Mouse (Mus musculus) embryo, embryonic 10.5 days (tissue): Measurements from ENCODE around the gene Slc2a8.

Source experiments
- DNase-seq: peaks from one replicate; pipeline ENCODE4 v3.0.0-alpha.2; 2015; ENCODE audit warnings: low spot score

Gene Slc2a8

GRCm38 (mm10) chr2:32981725-32982271 is at the start of gene Slc2a8:
Slc2a8 (minus strand) TSS chr2:32982083.
- peak; percentile 97 for DNase-seq

GRCm38 (mm10) chr2:33025040-33025439 is 43.2 kb upstream of the Slc2a8 start:
- no peak for DNase-seq

- peak; percentile 14 for DNase-seq
Observed at GRCm38 (mm10) chr2:33024564-33024963, 42.7 kb upstream of the Slc2a8 start.

GRCm38 (mm10) chr2:33022846-33023245 is 41.0 kb upstream of the Slc2a8 start:
- DNase-seq: no peak

GRCm38 (mm10) chr2:33018026-33018425 is 36.1 kb upstream of the Slc2a8 start:
- DNase-seq: peak; percentile 67

GRCm38 (mm10) chr2:33017191-33017590 is 35.3 kb upstream of the Slc2a8 start:
- DNase-seq: no peak

GRCm38 (mm10) chr2:33014877-33015276 is 33.0 kb upstream of the Slc2a8 start:
- DNase-seq: peak; percentile 8

GRCm38 (mm10) chr2:33009055-33009454 is 27.2 kb upstream of the Slc2a8 start:
- peak; percentile 26 for DNase-seq

GRCm38 (mm10) chr2:33005041-33005440 is 23.2 kb upstream of the Slc2a8 start:
- DNase-seq: no peak

GRCm38 (mm10) chr2:33002144-33002543 is 20.3 kb upstream of the Slc2a8 start:
- no peak for DNase-seq

- DNase-seq: no peak
Observed at GRCm38 (mm10) chr2:32999752-33000151, 17.9 kb upstream of the Slc2a8 start.

- no peak for DNase-seq
Observed at GRCm38 (mm10) chr2:32997792-32998191, 15.9 kb upstream of the Slc2a8 start.

GRCm38 (mm10) chr2:32997081-32997480 is 15.2 kb upstream of the Slc2a8 start:
- DNase-seq: no peak

- DNase-seq: no peak
Observed at GRCm38 (mm10) chr2:32992130-32992529, 10.2 kb upstream of the Slc2a8 start.

- DNase-seq: peak; percentile 54
Observed at GRCm38 (mm10) chr2:32990167-32990832, 8.4 kb upstream of the Slc2a8 start.

- no peak for DNase-seq
Observed at GRCm38 (mm10) chr2:32989376-32989775, 7.5 kb upstream of the Slc2a8 start.

- DNase-seq: no peak
Observed at GRCm38 (mm10) chr2:32985844-32986243, 4.0 kb upstream of the Slc2a8 start.

GRCm38 (mm10) chr2:32983617-32984016 is 1.7 kb upstream of the Slc2a8 start:
- DNase-seq: no peak

- DNase-seq: peak; percentile 36
Observed at GRCm38 (mm10) chr2:32982700-32983099, 817 bp upstream of the Slc2a8 start.

- peak; percentile 24 for DNase-seq
Observed at GRCm38 (mm10) chr2:32981281-32981680, 602 bp downstream of the Slc2a8 start.

GRCm38 (mm10) chr2:32979675-32980074 is 2.2 kb downstream of the Slc2a8 start:
- no peak for DNase-seq

- no peak for DNase-seq
Observed at GRCm38 (mm10) chr2:32978675-32979074, 3.2 kb downstream of the Slc2a8 start.

GRCm38 (mm10) chr2:32977114-32977513 is 4.8 kb downstream of the Slc2a8 start:
- no peak for DNase-seq

- DNase-seq: no peak
Observed at GRCm38 (mm10) chr2:32974216-32974615, 7.7 kb downstream of the Slc2a8 start.
